Mouse (Mus musculus) liver, adult 2 months (tissue): ENCODE measurements at regions not wholly inside any gene's neighbourhood (a gene's known extent, or its start where the extent isn't known, plus 50 kb on each side); places are given as distances from the start of the nearest gene placed in this dataset.

Experiments used
- CTCF ChIP-seq: fragments of 200-500 bp; IDR thresholded peaks from 2 replicates; pipeline ENCODE4 v1.5.1; 2011; ENCODE audit warnings: low read depth, low read length, control low read depth
- POLR2A ChIP-seq: fragments of 200-500 bp; IDR thresholded peaks from 2 replicates; pipeline ENCODE4 v1.6.1; 2011; ENCODE audit warnings: low read length, control low read depth; ENCODE audit not compliant: insufficient read depth; ENCODE audit errors: extremely low read depth

GRCm38 (mm10) chr5:39109526-39109925 is 232.9 kb upstream of the Clnk start:
- TF ChIP-seq POLR2A = no peak
- no peak for TF ChIP-seq CTCF
